Mouse (Mus musculus): ENCODE measurements around the gene Smtnl2. TPM values are rescaled to one million over a fixed set of nuclear protein-coding genes. Genes with fewer than 3 reads are reported as not detected.

The Smtnl2 gene
- polyA plus RNA-seq, 1 experiment from 2014 or later, result 26.9 TPM

- no peaks in the 10 kb centered on the region; the same call in none of the 2 replicates for H3K36me3 ChIP-seq (ENCODE audit: control insufficient read depth, insufficient read depth, low read length)
- no peak overlapping the region for H3K4me2 ChIP-seq (replicated peaks; ENCODE audit: low read depth)
- no peaks in the 10 kb centered on the region for H3K9me3 ChIP-seq (ENCODE audit: control insufficient read depth, low read length)
- H3K4me1 ChIP-seq (replicated peaks; ENCODE audit: control insufficient read depth, insufficient read depth), result peaks cover 3% of the 10 kb centered on the region
- H3K27ac ChIP-seq (replicated peaks), result no peak overlapping the region
- H3K27me3 ChIP-seq (ENCODE audit: control insufficient read depth, insufficient read depth, low read length), result no peaks in the 10 kb centered on the region
- no peak overlapping the region for H3K4me3 ChIP-seq (ENCODE audit: low read depth, low read length)
- no peak overlapping the region for H3K9ac ChIP-seq (ENCODE audit: low read length)
- WGBS, result 85% methylated on average over 12 of the region's 12 CpGs
- TF ChIP-seq EP300 (optimal IDR thresholded peaks at IDR 0.05) (no peak), CTCF (IDR thresholded peaks at IDR 0.05; ENCODE audit: low read depth) (no peak)
- ATAC-seq (ENCODE audit: low FRiP score, low TSS enrichment), result no peak
- DNase-seq (ENCODE audit: low spot score), result no peak
Measured at GRCm38 (mm10) chr11:72402969-72403368, 8.5 kb downstream of the Smtnl2 start.

- Histone ChIP-seq H3K36me3 (ENCODE audit: control insufficient read depth, insufficient read depth, low read length) (no peaks in the 10 kb centered on the region; the same call in none of the 2 replicates), H3K27me3 (ENCODE audit: control insufficient read depth, insufficient read depth, low read length) (no peaks in the 10 kb centered on the region), H3K4me1 (replicated peaks; ENCODE audit: control insufficient read depth, insufficient read depth) (peaks cover 6% of the 10 kb centered on the region), H3K27ac (replicated peaks) (no peak overlapping the region), H3K9ac (ENCODE audit: low read length) (no peak overlapping the region), H3K4me2 (replicated peaks; ENCODE audit: low read depth) (no peak overlapping the region), H3K9me3 (ENCODE audit: control insufficient read depth, low read length) (no peaks in the 10 kb centered on the region), H3K4me3 (ENCODE audit: low read depth, low read length) (no peak overlapping the region)
- no peak for TF ChIP-seq EP300 (optimal IDR thresholded peaks at IDR 0.05)
- TF ChIP-seq CTCF (IDR thresholded peaks at IDR 0.05; ENCODE audit: low read depth), result no peak
- no peak for ATAC-seq (ENCODE audit: low FRiP score, low TSS enrichment)
- no peak for DNase-seq (ENCODE audit: low spot score)
- WGBS, result 59% methylated on average over 5 of the region's 5 CpGs
Measured at GRCm38 (mm10) chr11:72402017-72402416, 9.5 kb downstream of the Smtnl2 start.

GRCm38 (mm10) chr11:72401068-72401467 is 10.4 kb downstream of the Smtnl2 start:
- Histone ChIP-seq H3K4me1 (replicated peaks; ENCODE audit: control insufficient read depth, insufficient read depth) (peaks cover 6% of the 10 kb centered on the region), H3K9ac (ENCODE audit: low read length) (no peak overlapping the region), H3K4me3 (ENCODE audit: low read depth, low read length) (no peak overlapping the region), H3K27ac (replicated peaks) (no peak overlapping the region), H3K36me3 (ENCODE audit: control insufficient read depth, insufficient read depth, low read length) (no peaks in the 10 kb centered on the region; the same call in none of the 2 replicates), H3K4me2 (replicated peaks; ENCODE audit: low read depth) (no peak overlapping the region), H3K27me3 (ENCODE audit: control insufficient read depth, insufficient read depth, low read length) (no peaks in the 10 kb centered on the region), H3K9me3 (ENCODE audit: control insufficient read depth, low read length) (no peaks in the 10 kb centered on the region)
- ATAC-seq (ENCODE audit: low FRiP score, low TSS enrichment), result no peak
- TF ChIP-seq CTCF (IDR thresholded peaks at IDR 0.05; ENCODE audit: low read depth), result no peak
- no peak for TF ChIP-seq EP300 (optimal IDR thresholded peaks at IDR 0.05)
- DNase-seq (ENCODE audit: low spot score), result no peak
- 89% methylated on average over 12 of the region's 12 CpGs for WGBS

GRCm38 (mm10) chr11:72397811-72398525 is 13.5 kb downstream of the Smtnl2 start:
- Histone ChIP-seq H3K9ac (ENCODE audit: low read length) (no peak overlapping the region), H3K9me3 (ENCODE audit: control insufficient read depth, low read length) (no peaks in the 10 kb centered on the region), H3K27me3 (ENCODE audit: control insufficient read depth, insufficient read depth, low read length) (no peaks in the 10 kb centered on the region), H3K4me3 (ENCODE audit: low read depth, low read length) (no peak overlapping the region), H3K4me1 (replicated peaks; ENCODE audit: control insufficient read depth, insufficient read depth) (peaks cover 10% of the 10 kb centered on the region), H3K36me3 (ENCODE audit: control insufficient read depth, insufficient read depth, low read length) (no peaks in the 10 kb centered on the region; the same call in 1 of the 2 replicates), H3K4me2 (replicated peaks; ENCODE audit: low read depth) (no peak overlapping the region), H3K27ac (replicated peaks) (peak overlapping the region; percentile 56)
- no peak for DNase-seq (ENCODE audit: low spot score)
- ATAC-seq (ENCODE audit: low FRiP score, low TSS enrichment), result no peak
- TF ChIP-seq EP300 (optimal IDR thresholded peaks at IDR 0.05), result no peak
- no peak for TF ChIP-seq CTCF (IDR thresholded peaks at IDR 0.05; ENCODE audit: low read depth)
- 81% methylated on average over 8 of the region's 8 CpGs for WGBS

GRCm38 (mm10) chr11:72397072-72397471 is 14.4 kb downstream of the Smtnl2 start:
- no peak overlapping the region for H3K4me3 ChIP-seq (ENCODE audit: low read depth, low read length)
- H3K27ac ChIP-seq (replicated peaks), result peak overlapping the region; percentile 56
- H3K36me3 ChIP-seq (ENCODE audit: control insufficient read depth, insufficient read depth, low read length), result no peaks in the 10 kb centered on the region; the same call in 1 of the 2 replicates
- H3K4me1 ChIP-seq (replicated peaks; ENCODE audit: control insufficient read depth, insufficient read depth), result peaks cover 10% of the 10 kb centered on the region
- no peaks in the 10 kb centered on the region for H3K9me3 ChIP-seq (ENCODE audit: control insufficient read depth, low read length)
- DNase-seq (ENCODE audit: low spot score) (peak; percentile 39), ATAC-seq (ENCODE audit: low FRiP score, low TSS enrichment) (peak; percentile 30; the same call in 1 of the 2 replicates)
- no peaks in the 10 kb centered on the region for H3K27me3 ChIP-seq (ENCODE audit: control insufficient read depth, insufficient read depth, low read length)
- WGBS, result 29% methylated on average over 10 of the region's 10 CpGs
- no peak for TF ChIP-seq EP300 (optimal IDR thresholded peaks at IDR 0.05)
- TF ChIP-seq CTCF (IDR thresholded peaks at IDR 0.05; ENCODE audit: low read depth), result no peak
- no peak overlapping the region for H3K9ac ChIP-seq (ENCODE audit: low read length)
- no peak overlapping the region for H3K4me2 ChIP-seq (replicated peaks; ENCODE audit: low read depth)

- H3K9ac ChIP-seq (ENCODE audit: low read length), result no peak overlapping the region
- H3K36me3 ChIP-seq (ENCODE audit: control insufficient read depth, insufficient read depth, low read length), result no peaks in the 10 kb centered on the region; the same call in 1 of the 2 replicates
- H3K27me3 ChIP-seq (ENCODE audit: control insufficient read depth, insufficient read depth, low read length), result no peaks in the 10 kb centered on the region
- TF ChIP-seq CTCF (IDR thresholded peaks at IDR 0.05; ENCODE audit: low read depth) (no peak), EP300 (optimal IDR thresholded peaks at IDR 0.05) (no peak)
- DNase-seq (ENCODE audit: low spot score) (peak; percentile 26), ATAC-seq (ENCODE audit: low FRiP score, low TSS enrichment) (peak; percentile 51)
- peak overlapping the region; percentile 56 for H3K27ac ChIP-seq (replicated peaks)
- peaks cover 10% of the 10 kb centered on the region for H3K4me1 ChIP-seq (replicated peaks; ENCODE audit: control insufficient read depth, insufficient read depth)
- no peak overlapping the region for H3K4me3 ChIP-seq (ENCODE audit: low read depth, low read length)
- no peaks in the 10 kb centered on the region for H3K9me3 ChIP-seq (ENCODE audit: control insufficient read depth, low read length)
- H3K4me2 ChIP-seq (replicated peaks; ENCODE audit: low read depth), result no peak overlapping the region
- WGBS, result 45% methylated on average over 7 of the region's 7 CpGs
Measured at GRCm38 (mm10) chr11:72396621-72397020, 14.9 kb downstream of the Smtnl2 start.
